Mouse (Mus musculus): ENCODE results near the gene Slc10a1. TPM values are rescaled to one million over a fixed set of nuclear protein-coding genes. Genes with fewer than 3 reads are reported as not detected.

Gene Slc10a1
- polyA plus RNA-seq, 1 experiment from 2014 or later: 0.50 TPM

- no peaks in the 10 kb centered on the region for H3K9me3 ChIP-seq (ENCODE audit: control insufficient read depth, low read length)
- no peak overlapping the region for H3K27ac ChIP-seq (ENCODE audit: low read depth)
- peak; percentile 96 for DNase-seq (ENCODE audit: low spot score)
- H3K4me3 ChIP-seq (ENCODE audit: low read depth, low read length): no peak overlapping the region
- H3K36me3 ChIP-seq (ENCODE audit: control insufficient read depth, insufficient read depth, low read length): no peaks in the 10 kb centered on the region
- 1% methylated on average over 7 of the region's 7 CpGs for WGBS
- no peak for ATAC-seq (replicated peaks; ENCODE audit: low FRiP score, low TSS enrichment, low read depth)
- H3K4me2 ChIP-seq (ENCODE audit: low read length): no peak overlapping the region
- H3K4me1 ChIP-seq (replicated peaks; ENCODE audit: control insufficient read depth, insufficient read depth, low read length): no peaks in the 10 kb centered on the region
- no peaks in the 10 kb centered on the region for H3K27me3 ChIP-seq (replicated peaks; ENCODE audit: control insufficient read depth, insufficient read depth, low read length)
- H3K9ac ChIP-seq (ENCODE audit: low read length): no peak overlapping the region
Measured at GRCm38 (mm10) chr12:80982326-80982725, 13.8 kb upstream of the Slc10a1 start.

- no peak overlapping the region for H3K4me2 ChIP-seq (ENCODE audit: low read length)
- no peaks in the 10 kb centered on the region for H3K36me3 ChIP-seq (ENCODE audit: control insufficient read depth, insufficient read depth, low read length)
- H3K27ac ChIP-seq (ENCODE audit: low read depth): no peak overlapping the region
- no peaks in the 10 kb centered on the region for H3K4me1 ChIP-seq (replicated peaks; ENCODE audit: control insufficient read depth, insufficient read depth, low read length)
- H3K4me3 ChIP-seq (ENCODE audit: low read depth, low read length): no peak overlapping the region
- H3K9me3 ChIP-seq (ENCODE audit: control insufficient read depth, low read length): no peaks in the 10 kb centered on the region
- WGBS: 82% methylated on average over 11 of the region's 11 CpGs
- DNase-seq (ENCODE audit: low spot score) (peak; percentile 41), ATAC-seq (replicated peaks; ENCODE audit: low FRiP score, low TSS enrichment, low read depth) (no peak)
- no peak overlapping the region for H3K9ac ChIP-seq (ENCODE audit: low read length)
- H3K27me3 ChIP-seq (replicated peaks; ENCODE audit: control insufficient read depth, insufficient read depth, low read length): no peaks in the 10 kb centered on the region
Measured at GRCm38 (mm10) chr12:80975939-80976671, 7.6 kb upstream of the Slc10a1 start.

- ATAC-seq (replicated peaks; ENCODE audit: low FRiP score, low TSS enrichment, low read depth) (no peak), DNase-seq (ENCODE audit: low spot score) (peak; percentile 12)
- Histone ChIP-seq H3K4me1 (replicated peaks; ENCODE audit: control insufficient read depth, insufficient read depth, low read length) (no peaks in the 10 kb centered on the region), H3K27ac (ENCODE audit: low read depth) (no peak overlapping the region), H3K27me3 (replicated peaks; ENCODE audit: control insufficient read depth, insufficient read depth, low read length) (no peaks in the 10 kb centered on the region), H3K9ac (ENCODE audit: low read length) (no peak overlapping the region), H3K9me3 (ENCODE audit: control insufficient read depth, low read length) (no peaks in the 10 kb centered on the region), H3K4me2 (ENCODE audit: low read length) (no peak overlapping the region), H3K36me3 (ENCODE audit: control insufficient read depth, insufficient read depth, low read length) (no peaks in the 10 kb centered on the region), H3K4me3 (ENCODE audit: low read depth, low read length) (no peak overlapping the region)
- 37% methylated on average over 3 of the region's 3 CpGs for WGBS
Measured at GRCm38 (mm10) chr12:80971756-80972155, 3.3 kb upstream of the Slc10a1 start.

- Histone ChIP-seq H3K27ac (ENCODE audit: low read depth) (no peak overlapping the region), H3K9me3 (ENCODE audit: control insufficient read depth, low read length) (no peaks in the 10 kb centered on the region), H3K4me1 (replicated peaks; ENCODE audit: control insufficient read depth, insufficient read depth, low read length) (no peaks in the 10 kb centered on the region), H3K4me2 (ENCODE audit: low read length) (no peak overlapping the region), H3K9ac (ENCODE audit: low read length) (no peak overlapping the region), H3K27me3 (replicated peaks; ENCODE audit: control insufficient read depth, insufficient read depth, low read length) (no peaks in the 10 kb centered on the region), H3K4me3 (ENCODE audit: low read depth, low read length) (no peak overlapping the region), H3K36me3 (ENCODE audit: control insufficient read depth, insufficient read depth, low read length) (no peaks in the 10 kb centered on the region)
- DNase-seq (ENCODE audit: low spot score) (peak; percentile 9), ATAC-seq (replicated peaks; ENCODE audit: low FRiP score, low TSS enrichment, low read depth) (no peak)
- WGBS: 74% methylated on average over 8 of the region's 8 CpGs
Measured at GRCm38 (mm10) chr12:80970181-80970705, 1.7 kb upstream of the Slc10a1 start.

- ATAC-seq (replicated peaks; ENCODE audit: low FRiP score, low TSS enrichment, low read depth) (no peak), DNase-seq (ENCODE audit: low spot score) (no peak)
- H3K4me1 ChIP-seq (replicated peaks; ENCODE audit: control insufficient read depth, insufficient read depth, low read length): no peaks in the 10 kb centered on the region
- no peaks in the 10 kb centered on the region for H3K27me3 ChIP-seq (replicated peaks; ENCODE audit: control insufficient read depth, insufficient read depth, low read length)
- H3K4me2 ChIP-seq (ENCODE audit: low read length): no peak overlapping the region
- H3K9ac ChIP-seq (ENCODE audit: low read length): no peak overlapping the region
- H3K9me3 ChIP-seq (ENCODE audit: control insufficient read depth, low read length): no peaks in the 10 kb centered on the region
- WGBS: 85% methylated on average over 9 of the region's 9 CpGs
- no peak overlapping the region for H3K4me3 ChIP-seq (ENCODE audit: low read depth, low read length)
- H3K27ac ChIP-seq (ENCODE audit: low read depth): no peak overlapping the region
- H3K36me3 ChIP-seq (ENCODE audit: control insufficient read depth, insufficient read depth, low read length): no peaks in the 10 kb centered on the region
Measured at GRCm38 (mm10) chr12:80967918-80968317, 587 bp downstream of the Slc10a1 start.

- H3K4me3 ChIP-seq (ENCODE audit: low read depth, low read length): no peak overlapping the region
- WGBS: 67% methylated on average over 11 of the region's 11 CpGs
- no peaks in the 10 kb centered on the region for H3K27me3 ChIP-seq (replicated peaks; ENCODE audit: control insufficient read depth, insufficient read depth, low read length)
- H3K27ac ChIP-seq (ENCODE audit: low read depth): no peak overlapping the region
- DNase-seq (ENCODE audit: low spot score): peak; percentile 51
- H3K36me3 ChIP-seq (ENCODE audit: control insufficient read depth, insufficient read depth, low read length): no peaks in the 10 kb centered on the region
- H3K9me3 ChIP-seq (ENCODE audit: control insufficient read depth, low read length): no peaks in the 10 kb centered on the region
- ATAC-seq (replicated peaks; ENCODE audit: low FRiP score, low TSS enrichment, low read depth): no peak
- H3K4me2 ChIP-seq (ENCODE audit: low read length): no peak overlapping the region
- no peaks in the 10 kb centered on the region for H3K4me1 ChIP-seq (replicated peaks; ENCODE audit: control insufficient read depth, insufficient read depth, low read length)
- H3K9ac ChIP-seq (ENCODE audit: low read length): no peak overlapping the region
Measured at GRCm38 (mm10) chr12:80966059-80966838, 2.3 kb downstream of the Slc10a1 start.

GRCm38 (mm10) chr12:80962566-80962965 is 5.9 kb downstream of the Slc10a1 start:
- H3K36me3 ChIP-seq (ENCODE audit: control insufficient read depth, insufficient read depth, low read length): peaks cover 23% of the 10 kb centered on the region
- DNase-seq (ENCODE audit: low spot score) (peak; percentile 48), ATAC-seq (replicated peaks; ENCODE audit: low FRiP score, low TSS enrichment, low read depth) (no peak)
- no peaks in the 10 kb centered on the region for H3K27me3 ChIP-seq (replicated peaks; ENCODE audit: control insufficient read depth, insufficient read depth, low read length)
- no peak overlapping the region for H3K9ac ChIP-seq (ENCODE audit: low read length)
- no peak overlapping the region for H3K4me3 ChIP-seq (ENCODE audit: low read depth, low read length)
- WGBS: 61% methylated on average over 4 of the region's 4 CpGs
- H3K4me1 ChIP-seq (replicated peaks; ENCODE audit: control insufficient read depth, insufficient read depth, low read length): no peaks in the 10 kb centered on the region
- no peak overlapping the region for H3K27ac ChIP-seq (ENCODE audit: low read depth)
- no peak overlapping the region for H3K4me2 ChIP-seq (ENCODE audit: low read length)
- H3K9me3 ChIP-seq (ENCODE audit: control insufficient read depth, low read length): no peaks in the 10 kb centered on the region

GRCm38 (mm10) chr12:80957961-80958360 is 10.5 kb downstream of the Slc10a1 start:
- no peak overlapping the region for H3K27ac ChIP-seq (ENCODE audit: low read depth)
- 78% methylated on average over 4 of the region's 4 CpGs for WGBS
- H3K9me3 ChIP-seq (ENCODE audit: control insufficient read depth, low read length): no peaks in the 10 kb centered on the region
- H3K4me3 ChIP-seq (ENCODE audit: low read depth, low read length): no peak overlapping the region
- DNase-seq (ENCODE audit: low spot score) (peak; percentile 28), ATAC-seq (replicated peaks; ENCODE audit: low FRiP score, low TSS enrichment, low read depth) (no peak)
- no peaks in the 10 kb centered on the region for H3K4me1 ChIP-seq (replicated peaks; ENCODE audit: control insufficient read depth, insufficient read depth, low read length)
- H3K27me3 ChIP-seq (replicated peaks; ENCODE audit: control insufficient read depth, insufficient read depth, low read length): no peaks in the 10 kb centered on the region
- H3K36me3 ChIP-seq (ENCODE audit: control insufficient read depth, insufficient read depth, low read length): peaks cover 69% of the 10 kb centered on the region
- H3K9ac ChIP-seq (ENCODE audit: low read length): no peak overlapping the region
- no peak overlapping the region for H3K4me2 ChIP-seq (ENCODE audit: low read length)
